In the genomic region with DNA sequence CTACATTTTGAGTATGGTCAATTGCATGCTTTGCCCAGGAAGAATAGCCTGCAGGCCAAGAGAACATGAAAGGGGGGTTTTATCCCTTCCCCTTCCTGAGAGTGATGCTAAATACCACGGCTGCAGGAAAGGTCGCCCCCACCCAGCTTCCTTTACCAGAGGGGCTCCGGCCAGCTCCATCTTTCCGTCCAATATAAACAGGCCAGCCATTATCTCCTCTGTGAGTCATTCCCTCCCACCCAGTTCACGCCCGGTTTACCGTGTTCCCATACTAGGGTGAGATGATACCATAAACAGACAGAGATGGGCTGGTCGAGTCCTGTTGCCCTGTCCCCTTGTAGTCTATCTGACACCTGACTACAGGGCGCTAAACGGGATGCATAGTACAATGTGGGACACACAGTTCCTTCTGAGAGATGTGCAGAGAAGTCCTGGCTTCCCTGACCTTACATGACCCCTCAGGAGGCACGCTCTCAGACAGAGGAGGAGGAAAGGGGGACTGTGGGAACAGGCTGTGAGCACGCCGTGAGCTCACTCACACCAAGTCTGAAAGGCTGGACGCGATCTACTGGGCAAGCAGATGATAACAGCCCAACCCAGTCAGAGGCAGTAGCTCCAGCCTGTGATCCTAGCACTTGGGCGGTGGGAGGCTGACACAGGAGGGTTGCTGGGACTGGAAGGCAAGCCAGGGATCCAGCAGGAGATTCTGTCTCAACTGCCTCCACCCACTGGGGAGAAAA, we compare ENCODE assay signal across 18 mouse cellular contexts. TPM values are rescaled to one million over a fixed set of nuclear protein-coding genes. Genes with fewer than 3 reads are reported as not detected.
DNase-seq lines count a peak whose midpoint lies in the region; ATAC-seq lines count a peak whose summit lies in the region.
"Had no signal": no experiment of that assay in that cellular context is flagged by ENCODE, and none has a peak within 500 bp of the region (broad histone marks: within the 10 kb centered on the region; RNA-seq: fewer than 3 reads in every experiment).

No protein-coding gene starts in this region.

- ATAC-seq in heart, embryonic 11.5 days (replicated peaks; ENCODE audit: insufficient number of reproducible peaks, low FRiP score, low TSS enrichment) = peak; percentile 50; the same call in 1 of the 2 replicates
- ATAC-seq in megakaryocyte, adult 5-6 weeks (ENCODE audit: poor library complexity, severe bottlenecking) = no peak
- ATAC-seq: forebrain, postnatal 0 days; intestine, embryonic 15.5 days had no signal

- no peaks in the 10 kb centered on the region for H3K36me3 ChIP-seq in heart, embryonic 11.5 days (ENCODE audit: control insufficient read depth, insufficient read depth, low read length)
- no peaks in the 10 kb centered on the region for H3K36me3 ChIP-seq in forebrain, embryonic 10.5 days (replicated peaks)

- peaks cover 9% of the 10 kb centered on the region for H3K4me1 ChIP-seq in heart, embryonic 11.5 days (ENCODE audit: control insufficient read depth, insufficient read depth, low read length)
- peaks cover 13% of the 10 kb centered on the region for H3K4me1 ChIP-seq in forebrain, embryonic 10.5 days

- intact Hi-C loops in heart, postnatal 25 days (cut with DNase I) = no loop called here

- no peak overlapping the region for H3K4me2 ChIP-seq in heart, embryonic 11.5 days
- H3K4me2 ChIP-seq: hindbrain, embryonic 12.5 days; intestine, embryonic 15.5 days; limb, embryonic 13.5 days had no signal

- no peak overlapping the region for H3K9ac ChIP-seq in heart, embryonic 11.5 days (ENCODE audit: low read depth, low read length)
- H3K9ac ChIP-seq: forebrain, postnatal 0 days; hindbrain, embryonic 12.5 days; intestine, embryonic 15.5 days; limb, embryonic 13.5 days had no signal

- H3K4me3 ChIP-seq in heart, embryonic 11.5 days (ENCODE audit: low read depth, low read length) = no peak overlapping the region
- H3K4me3 ChIP-seq in forebrain, embryonic 10.5 days = no peak overlapping the region
- H3K4me3 ChIP-seq: hindbrain, embryonic 12.5 days; intestine, embryonic 15.5 days; limb, embryonic 13.5 days had no signal

- no peaks in the 10 kb centered on the region for H3K9me3 ChIP-seq in heart, embryonic 11.5 days (replicated peaks; ENCODE audit: control insufficient read depth, low read length)
- H3K9me3 ChIP-seq in forebrain, embryonic 10.5 days = no peaks in the 10 kb centered on the region
- H3K9me3 ChIP-seq: hindbrain, embryonic 12.5 days; intestine, embryonic 15.5 days; limb, embryonic 13.5 days had no signal

- WGBS in heart, embryonic 11.5 days (ENCODE audit: insufficient replicate concordance) = 42% methylated on average over 16 of the region's 16 CpGs
- 78% methylated on average over 16 of the region's 16 CpGs for WGBS in forebrain, embryonic 10.5 days

- H3K27me3 ChIP-seq in heart, embryonic 11.5 days (ENCODE audit: control insufficient read depth, insufficient read depth, low read length) = peaks cover 9% of the 10 kb centered on the region
- H3K27me3 ChIP-seq in forebrain, embryonic 10.5 days (ENCODE audit: poor library complexity, severe bottlenecking) = no peaks in the 10 kb centered on the region
- H3K27me3 ChIP-seq: hindbrain, embryonic 12.5 days; intestine, embryonic 15.5 days; limb, embryonic 13.5 days had no signal

- peak overlapping the region; percentile 38; the same call in 1 of the 2 replicates for H3K27ac ChIP-seq in heart, embryonic 11.5 days (ENCODE audit: low read depth, low read length)
- H3K27ac ChIP-seq in forebrain, embryonic 10.5 days = no peak overlapping the region
- H3K27ac ChIP-seq: hindbrain, embryonic 12.5 days; intestine, embryonic 15.5 days; limb, embryonic 13.5 days had no signal

- DNase-seq in adrenal gland, postnatal 14 days = peak; percentile 17
- DNase-seq in adrenal gland, adult 2 months = no peak
- peak; percentile 68 for DNase-seq in heart, postnatal 25 days (ENCODE audit: low spot score)
- DNase-seq in lung, postnatal 25 days (ENCODE audit: low spot score) = peak; percentile 40
- DNase-seq in forebrain, embryonic 10.5 days (ENCODE audit: extremely low spot score, low spot score) = no peak
- no peak for DNase-seq in cerebellum, adult 8-10 months
- DNase-seq: adrenal gland, postnatal 36 days; cerebellum, postnatal 36 days; forebrain, postnatal 0 days; gastrocnemius, postnatal 10 days; kidney, postnatal 10 days; midbrain, embryonic 14.5 days; thymus, adult 18-20 months had no signal

RNA-seq across cellular contexts. Expression of a gene that starts 55.3 kb away (rescaled TPM):
- total RNA-seq in adrenal gland, postnatal 14 days (2021) = 2.7 and 7.6 TPM in 2 replicates
- total RNA-seq in adrenal gland, adult 2 months (2021) = 1 to 10 TPM; 3.5 to 4.9 TPM
- 2.8 and 4.7 TPM in 2 replicates for polyA plus RNA-seq in adrenal gland, adult 2 months (2012; rRNA removed)
- polyA plus RNA-seq in heart, embryonic 11.5 days (2014; fragmentation: Nextera tagmentation; extraction: Ambion mirVana) = 4.2 and 4.6 TPM in 2 replicates
- 10 to 100 TPM; 16.7 to 20.8 TPM for total RNA-seq in heart, postnatal 25 days (2021)
- polyA plus RNA-seq in forebrain, embryonic 10.5 days (2016; fragmentation: Nextera tagmentation; extraction: Ambion mirVana) = 0.36 and 0.53 TPM in 2 replicates
- 12.9 and 14.1 TPM in 2 replicates for total RNA-seq in megakaryocyte, adult 5-6 weeks (2015)
- 3.2 and 6.4 TPM in 2 replicates for total RNA-seq in megakaryocyte, adult 5-6 weeks (2017)

Comparison
In these comparisons a context has a peak if more than half of its experiments do, and no peak if none do; other contexts are left out.
1. DNase-seq: peak in adrenal gland, postnatal 14 days (single experiment), heart, postnatal 25 days (single experiment) and lung, postnatal 25 days (single experiment); none in adrenal gland, adult 2 months (single experiment), forebrain, embryonic 10.5 days (single experiment) and cerebellum, adult 8-10 months (single experiment).